Mouse (Mus musculus): Measurements from ENCODE around the gene Abhd8. TPM values are rescaled to one million over a fixed set of nuclear protein-coding genes. Genes with fewer than 3 reads are reported as not detected.

Abhd8 gene
- total and polyA plus RNA-seq, 3 experiments: 6.0 to 33.2 (median 8.5) TPM

DNA sequence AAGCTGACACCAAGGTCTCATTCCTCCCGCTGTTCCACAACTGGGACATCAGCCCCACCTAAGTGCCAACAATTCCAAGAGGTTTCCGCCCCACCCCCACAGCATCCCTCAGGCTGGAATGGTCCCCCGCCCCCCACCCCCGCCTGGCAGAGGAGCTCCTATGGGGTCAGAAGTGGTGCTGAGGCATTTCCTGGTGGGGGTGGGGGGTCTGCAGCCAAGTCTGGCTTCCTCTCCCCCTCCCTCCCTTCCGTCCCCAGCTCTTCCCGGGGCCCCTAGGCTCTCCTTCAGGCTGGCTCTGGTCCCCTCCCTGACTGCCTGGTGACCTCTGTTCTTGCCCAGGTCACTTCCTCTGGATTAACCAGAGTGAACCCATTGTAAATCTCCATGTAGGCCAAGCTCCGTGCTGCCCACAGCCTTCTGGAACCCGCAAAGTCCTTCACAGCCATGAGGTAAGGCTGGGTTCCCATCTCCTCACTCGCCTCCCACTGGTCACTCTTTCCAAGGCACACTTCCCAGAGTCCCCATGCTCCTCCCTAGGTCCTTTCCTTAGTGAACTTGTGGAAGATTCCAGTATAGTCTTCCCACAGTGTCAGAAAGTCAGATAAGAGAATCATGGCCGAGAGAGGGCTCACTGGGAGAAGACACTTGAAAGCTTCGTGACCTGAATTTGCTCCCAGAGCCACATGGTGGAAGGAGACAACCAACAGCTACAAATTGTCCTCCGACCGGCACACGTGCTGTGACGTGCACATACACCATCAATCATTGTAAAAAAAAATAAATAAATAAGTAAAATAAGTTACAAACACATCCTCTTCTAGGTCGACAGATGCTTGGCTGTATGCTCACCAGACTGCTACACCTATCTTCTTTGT, 35.6 kb upstream of the Abhd8 start:
- no peak for DNase-seq (ENCODE audit: extremely low read depth)
- H3K27ac ChIP-seq (ENCODE audit: insufficient read depth, low read depth): no peak overlapping the region
- H3K4me2 ChIP-seq (ENCODE audit: insufficient read depth, low read depth, poor library complexity, severe bottlenecking): no peak overlapping the region
- H3K4me1 ChIP-seq (ENCODE audit: control insufficient read depth in 1 of 2, insufficient read depth in 2 of 2): peaks cover 0 to 22% of the 10 kb centered on the region in 2 experiments; a peak in 2 of 4 replicates
- no peaks in the 10 kb centered on the region for H3K9me3 ChIP-seq (replicated peaks; ENCODE audit: low read length)
- H3K79me2 ChIP-seq (replicated peaks; ENCODE audit: control insufficient read depth, extremely low read depth, insufficient read depth, poor library complexity, severe bottlenecking): no peaks in the 10 kb centered on the region
- H3K36me3 ChIP-seq (replicated peaks in 1 of 2; ENCODE audit: control insufficient read depth in 1 of 2, insufficient read depth in 1 of 2, low read length in 1 of 2): peaks cover 4 to 42% of the 10 kb centered on the region in 2 experiments
- in situ Hi-C loops (cut with MboI; ENCODE audit: low pct_ligation_motif_present, low pct_unique_long_range_greater_than_20kb, low sequenced_read_pairs) (no loop called here), dilution Hi-C loops (cut with MboI; ENCODE audit: extremely low pct_ligation_motif_present, extremely low pct_unique_long_range_greater_than_20kb, low sequenced_read_pairs) (no loop called here)
- TF ChIP-seq CHD1 (IDR thresholded peaks at IDR 0.05; ENCODE audit: low read depth, low read length) (no peak), NELFE (IDR thresholded peaks at IDR 0.05; ENCODE audit: low read depth, low read length) (no peak), MYC (IDR thresholded peaks at IDR 0.05; ENCODE audit: low read depth, low read length) (no peak), JUN (IDR thresholded peaks at IDR 0.05; ENCODE audit: insufficient read depth, low read depth, low read length) (no peak), RAD21 (IDR thresholded peaks at IDR 0.05; ENCODE audit: low read depth, low read length) (no peak)
- no peak overlapping the region for H3K4me3 ChIP-seq (replicated peaks in 1 of 3; ENCODE audit: low read depth in 2 of 3, low read length in 2 of 3, poor library complexity in 1 of 3)
- no peaks in the 10 kb centered on the region for H3K27me3 ChIP-seq (replicated peaks)
- H3K9ac ChIP-seq (ENCODE audit: insufficient read depth, low read depth): no peak overlapping the region

DNA sequence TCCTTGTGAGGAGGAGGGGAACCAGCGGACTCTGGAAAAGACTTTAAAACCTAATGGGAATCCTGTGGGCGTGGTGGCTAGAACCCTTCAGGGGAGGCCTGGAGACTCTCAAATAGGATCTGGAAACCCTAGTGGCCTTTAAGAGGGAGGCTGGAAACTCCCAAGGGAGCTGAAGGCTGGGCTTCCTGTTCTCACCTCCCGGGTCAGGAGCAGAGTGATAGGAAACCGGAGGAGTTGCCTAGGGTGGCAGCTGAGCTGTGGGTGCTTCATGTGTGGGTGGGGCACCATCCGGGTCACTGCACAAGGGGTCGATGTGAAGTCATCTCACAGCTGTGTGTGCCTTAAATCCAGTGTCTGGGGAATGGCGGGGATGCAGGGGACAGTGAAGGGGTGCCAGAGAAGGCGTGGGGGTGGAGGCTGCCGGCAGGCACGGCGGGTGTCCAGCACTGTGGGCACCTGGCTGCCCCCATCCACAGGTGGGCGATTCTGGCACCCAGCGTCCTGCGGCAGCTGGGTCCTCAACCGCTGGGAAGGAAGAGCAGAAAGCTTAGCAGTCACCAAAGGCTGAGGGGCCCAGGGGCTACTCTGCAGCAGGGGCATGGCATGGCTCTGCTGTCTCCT, 34.5 kb upstream of the Abhd8 start:
- no peak overlapping the region for H3K4me3 ChIP-seq (replicated peaks in 1 of 3; ENCODE audit: low read depth in 2 of 3, low read length in 2 of 3, poor library complexity in 1 of 3)
- dilution Hi-C loops (cut with MboI; ENCODE audit: extremely low pct_ligation_motif_present, extremely low pct_unique_long_range_greater_than_20kb, low sequenced_read_pairs): no loop called here
- H3K9ac ChIP-seq (ENCODE audit: insufficient read depth, low read depth): no peak overlapping the region

GRCm38 (mm10) chr8:71497077-71497645, 33.7 kb upstream of the Abhd8 start:
- Histone ChIP-seq H3K4me2 (ENCODE audit: insufficient read depth, low read depth, poor library complexity, severe bottlenecking) (no peak overlapping the region), H3K9ac (ENCODE audit: insufficient read depth, low read depth) (no peak overlapping the region), H3K4me3 (replicated peaks in 1 of 3; ENCODE audit: low read depth in 2 of 3, low read length in 2 of 3, poor library complexity in 1 of 3) (no peak overlapping the region), H3K27ac (ENCODE audit: insufficient read depth, low read depth) (no peak overlapping the region), H3K4me1 (ENCODE audit: control insufficient read depth in 1 of 2, insufficient read depth in 2 of 2) (peaks cover 0 to 15% of the 10 kb centered on the region in 2 experiments; a peak in 2 of 4 replicates), H3K27me3 (replicated peaks) (no peaks in the 10 kb centered on the region), H3K36me3 (replicated peaks in 1 of 2; ENCODE audit: control insufficient read depth in 1 of 2, insufficient read depth in 1 of 2, low read length in 1 of 2) (peaks cover 11 to 57% of the 10 kb centered on the region in 2 experiments), H3K79me2 (replicated peaks; ENCODE audit: control insufficient read depth, extremely low read depth, insufficient read depth, poor library complexity, severe bottlenecking) (no peaks in the 10 kb centered on the region), H3K9me3 (replicated peaks; ENCODE audit: low read length) (no peaks in the 10 kb centered on the region)
- dilution Hi-C loops (cut with MboI; ENCODE audit: extremely low pct_ligation_motif_present, extremely low pct_unique_long_range_greater_than_20kb, low sequenced_read_pairs): no loop called here
- no peak for DNase-seq (ENCODE audit: extremely low read depth)
- in situ Hi-C loops (cut with MboI; ENCODE audit: low pct_ligation_motif_present, low pct_unique_long_range_greater_than_20kb, low sequenced_read_pairs): no loop called here
- TF ChIP-seq ZC3H11A (IDR thresholded peaks at IDR 0.05; ENCODE audit: low read depth, low read length) (no peak), GABPA (IDR thresholded peaks at IDR 0.05; ENCODE audit: insufficient replicate concordance, low read depth, low read length) (no peak), USF1 (IDR thresholded peaks at IDR 0.05; ENCODE audit: low read depth, low read length) (no peak), SIN3A (IDR thresholded peaks at IDR 0.05; ENCODE audit: low read length) (no peak), ZKSCAN1 (IDR thresholded peaks at IDR 0.05; ENCODE audit: borderline replicate concordance, low read depth, low read length) (no peak), MXI1 (IDR thresholded peaks at IDR 0.05; ENCODE audit: low read depth, low read length) (no peak), RCOR1 (conservative IDR thresholded peaks at IDR 0.05; ENCODE audit: low read depth, low read length) (no peak), TBP (conservative IDR thresholded peaks at IDR 0.05; ENCODE audit: low read depth, low read length) (no peak), CHD2 (IDR thresholded peaks at IDR 0.05; ENCODE audit: low read length) (no peak), ZNF384 (IDR thresholded peaks at IDR 0.05; ENCODE audit: low read depth, low read length) (no peak), RAD21 (IDR thresholded peaks at IDR 0.05; ENCODE audit: low read depth, low read length) (no peak), NELFE (IDR thresholded peaks at IDR 0.05; ENCODE audit: low read depth, low read length) (no peak), USF2 (conservative IDR thresholded peaks at IDR 0.05; ENCODE audit: low read depth, low read length) (no peak), ELF1 (IDR thresholded peaks at IDR 0.05; ENCODE audit: low read depth, low read length) (no peak), IRF4 (IDR thresholded peaks at IDR 0.05; ENCODE audit: low read depth, low read length) (no peak), MAX (IDR thresholded peaks at IDR 0.05; ENCODE audit: low read length) (no peak), JUN (IDR thresholded peaks at IDR 0.05; ENCODE audit: insufficient read depth, low read depth, low read length) (no peak), CHD1 (IDR thresholded peaks at IDR 0.05; ENCODE audit: low read depth, low read length) (no peak)

More for the DNA sequence above, 34.5 kb upstream of the Abhd8 start:
- DNase-seq (ENCODE audit: extremely low read depth): no peak
- Histone ChIP-seq H3K4me1 (ENCODE audit: control insufficient read depth in 1 of 2, insufficient read depth in 2 of 2) (peaks cover 0 to 21% of the 10 kb centered on the region in 2 experiments; a peak in 2 of 4 replicates), H3K27ac (ENCODE audit: insufficient read depth, low read depth) (no peak overlapping the region), H3K79me2 (replicated peaks; ENCODE audit: control insufficient read depth, extremely low read depth, insufficient read depth, poor library complexity, severe bottlenecking) (no peaks in the 10 kb centered on the region), H3K4me2 (ENCODE audit: insufficient read depth, low read depth, poor library complexity, severe bottlenecking) (no peak overlapping the region), H3K9me3 (replicated peaks; ENCODE audit: low read length) (no peaks in the 10 kb centered on the region), H3K27me3 (replicated peaks) (no peaks in the 10 kb centered on the region), H3K36me3 (replicated peaks in 1 of 2; ENCODE audit: control insufficient read depth in 1 of 2, insufficient read depth in 1 of 2, low read length in 1 of 2) (peaks cover 4 to 49% of the 10 kb centered on the region in 2 experiments)
- TF ChIP-seq POLR2AphosphoS2 (IDR thresholded peaks at IDR 0.05; ENCODE audit: low read depth, low read length) (0 out of 2 replicates have a peak, but pooled peaks have one; percentile 47), CHD2 (IDR thresholded peaks at IDR 0.05; ENCODE audit: low read length) (no peak), E2F4 (IDR thresholded peaks at IDR 0.05; ENCODE audit: insufficient replicate concordance, low read depth, low read length) (no peak)
- in situ Hi-C loops (cut with MboI; ENCODE audit: low pct_ligation_motif_present, low pct_unique_long_range_greater_than_20kb, low sequenced_read_pairs): no loop called here

All from CH12.LX (cell line).